Mouse (Mus musculus) hindbrain, embryonic 15.5 days (tissue): Measurements from ENCODE around the gene Rfx8. TPM values are rescaled to one million over a fixed set of nuclear protein-coding genes. Genes with fewer than 3 reads are reported as not detected.

ENCODE experiments used
- ATAC-seq: fragments of 200-750 bp; cut with Nextera tagmentation; 2 replicates; pipeline ENCODE4 v1.8.0; 2017; ENCODE audit warnings: low read depth, moderate number of reproducible peaks, moderate TSS enrichment; ENCODE audit not compliant: low FRiP score
- H3K27ac ChIP-seq: fragments of 300-500 bp; sonication (generic); replicated peaks from 2 replicates; pipeline ENCODE4 v1.5.1; 2015; ENCODE audit warnings: mild to moderate bottlenecking, inconsistent platforms
- H3K27me3 ChIP-seq: fragments of 300-500 bp; sonication (generic); 2 replicates; pipeline ENCODE4 v1.6.1; 2015; ENCODE audit warnings: control low read depth, inconsistent platforms
- H3K36me3 ChIP-seq: fragments of 300-500 bp; sonication (generic); 2 replicates; pipeline ENCODE4 v1.6.1; 2015; ENCODE audit warnings: control low read depth, inconsistent platforms
- H3K4me1 ChIP-seq: fragments of 300-500 bp; sonication (generic); replicated peaks from 2 replicates; pipeline ENCODE4 v1.6.1; 2015; ENCODE audit warnings: control low read depth, inconsistent platforms
- H3K4me2 ChIP-seq: fragments of 300-500 bp; sonication (generic); 2 replicates; pipeline ENCODE4 v1.6.1; 2015; ENCODE audit warnings: moderate library complexity, mild to moderate bottlenecking, inconsistent platforms
- H3K4me3 ChIP-seq: fragments of 300-500 bp; sonication (generic); 2 replicates; pipeline ENCODE4 v1.5.1; 2015; ENCODE audit warnings: mild to moderate bottlenecking, inconsistent platforms
- H3K9ac ChIP-seq: fragments of 300-500 bp; sonication (generic); 2 replicates; pipeline ENCODE4 v1.6.1; 2015; ENCODE audit warnings: inconsistent platforms
- H3K9me3 ChIP-seq: fragments of 300-500 bp; sonication (generic); 2 replicates; pipeline ENCODE4 v1.6.1; 2016; ENCODE audit warnings: control low read depth, inconsistent platforms
- WGBS: fragments of 180-500 bp; shearing (Covaris S2); methylation state at CpG from one replicate; pipeline ENCODE4 v1.1.7; 2015; 5-methylcytosine and 5-hydroxymethylcytosine counted together
- polyA plus RNA-seq: library from polyadenylated mRNA; unstranded; fragments of >200 nt; fragmentation: Nextera tagmentation; extraction: Ambion mirVana; gene quantifications from 2 replicates; pipeline ENCODE4 v1.2.1, GENCODE M21; 2015

Rfx8 gene
- polyA plus RNA-seq, 1 experiment from 2014 or later: 0.35 TPM

GRCm38 (mm10) chr1:39751537-39751936 is 30.7 kb upstream of the Rfx8 start:
- Histone ChIP-seq H3K36me3 (no peaks in the 10 kb centered on the region), H3K4me3 (no peak overlapping the region), H3K9me3 (no peaks in the 10 kb centered on the region), H3K27me3 (no peaks in the 10 kb centered on the region), H3K9ac (no peak overlapping the region), H3K27ac (no peak overlapping the region), H3K4me1 (peaks cover 12% of the 10 kb centered on the region; the same call in 1 of the 2 replicates), H3K4me2 (no peak overlapping the region)
- ATAC-seq: no peak
- whole genome bisulfite sequencing: 89% methylated on average over 6 of the region's 6 CpGs

- Histone ChIP-seq H3K36me3 (no peaks in the 10 kb centered on the region), H3K27ac (no peak overlapping the region), H3K9ac (no peak overlapping the region), H3K9me3 (no peaks in the 10 kb centered on the region), H3K27me3 (no peaks in the 10 kb centered on the region), H3K4me3 (no peak overlapping the region), H3K4me1 (peaks cover 16% of the 10 kb centered on the region; the same call in 1 of the 2 replicates), H3K4me2 (no peak overlapping the region)
- 19% methylated on average over 3 of the region's 3 CpGs for WGBS
- ATAC-seq: 0 out of 2 replicates have a peak, but pooled peaks have one; percentile 48
These were observed 28.9 kb upstream of the Rfx8 start for GRCm38 (mm10) chr1:39749664-39750063.

- no peak overlapping the region for H3K4me3 ChIP-seq
- H3K36me3 ChIP-seq: no peaks in the 10 kb centered on the region
- no peaks in the 10 kb centered on the region for H3K27me3 ChIP-seq
- H3K9ac ChIP-seq: no peak overlapping the region
- no peak overlapping the region for H3K4me2 ChIP-seq
- H3K4me1 ChIP-seq: peaks cover 16% of the 10 kb centered on the region; the same call in 1 of the 2 replicates
- no peaks in the 10 kb centered on the region for H3K9me3 ChIP-seq
- ATAC-seq: no peak
- 52% methylated on average over 1 of the region's 1 CpGs for WGBS
- H3K27ac ChIP-seq: no peak overlapping the region
These were observed 28.4 kb upstream of the Rfx8 start for GRCm38 (mm10) chr1:39749214-39749613.

- no peak for ATAC-seq
- H3K36me3 ChIP-seq: no peaks in the 10 kb centered on the region
- H3K4me3 ChIP-seq: no peak overlapping the region
- H3K4me1 ChIP-seq: peaks cover 16% of the 10 kb centered on the region; the same call in 1 of the 2 replicates
- no peaks in the 10 kb centered on the region for H3K9me3 ChIP-seq
- WGBS: 75% methylated on average over 6 of the region's 6 CpGs
- H3K27ac ChIP-seq: no peak overlapping the region
- H3K9ac ChIP-seq: no peak overlapping the region
- H3K4me2 ChIP-seq: no peak overlapping the region
- H3K27me3 ChIP-seq: no peaks in the 10 kb centered on the region
These were observed 27.9 kb upstream of the Rfx8 start for GRCm38 (mm10) chr1:39748666-39749065.

GRCm38 (mm10) chr1:39746464-39746863 is 25.7 kb upstream of the Rfx8 start:
- Histone ChIP-seq H3K4me1 (peaks cover 17% of the 10 kb centered on the region), H3K27me3 (no peaks in the 10 kb centered on the region), H3K4me3 (no peak overlapping the region), H3K36me3 (no peaks in the 10 kb centered on the region), H3K4me2 (no peak overlapping the region), H3K27ac (no peak overlapping the region), H3K9ac (no peak overlapping the region), H3K9me3 (no peaks in the 10 kb centered on the region)
- no peak for ATAC-seq
- 46% methylated on average over 7 of the region's 7 CpGs for WGBS

GRCm38 (mm10) chr1:39740948-39741347 is 20.2 kb upstream of the Rfx8 start:
- WGBS: 31% methylated on average over 7 of the region's 7 CpGs
- H3K9me3 ChIP-seq: no peaks in the 10 kb centered on the region
- no peak overlapping the region for H3K4me2 ChIP-seq
- no peak overlapping the region for H3K27ac ChIP-seq
- no peak overlapping the region for H3K4me3 ChIP-seq
- ATAC-seq: no peak
- peaks cover 19% of the 10 kb centered on the region for H3K4me1 ChIP-seq
- H3K27me3 ChIP-seq: no peaks in the 10 kb centered on the region
- H3K36me3 ChIP-seq: no peaks in the 10 kb centered on the region
- no peak overlapping the region for H3K9ac ChIP-seq

- Histone ChIP-seq H3K4me2 (no peak overlapping the region), H3K27ac (no peak overlapping the region), H3K9ac (no peak overlapping the region), H3K9me3 (no peaks in the 10 kb centered on the region), H3K4me1 (peaks cover 19% of the 10 kb centered on the region), H3K4me3 (no peak overlapping the region), H3K36me3 (no peaks in the 10 kb centered on the region), H3K27me3 (no peaks in the 10 kb centered on the region)
- 74% methylated on average over 4 of the region's 4 CpGs for WGBS
- ATAC-seq: no peak
These were observed 19.2 kb upstream of the Rfx8 start for GRCm38 (mm10) chr1:39740002-39740401.

- peak overlapping the region; percentile 60 for H3K27ac ChIP-seq
- H3K36me3 ChIP-seq: no peaks in the 10 kb centered on the region
- no peak overlapping the region for H3K4me3 ChIP-seq
- peaks cover 14% of the 10 kb centered on the region for H3K4me1 ChIP-seq
- H3K9ac ChIP-seq: no peak overlapping the region
- WGBS: 11% methylated on average over 8 of the region's 8 CpGs
- H3K4me2 ChIP-seq: no peak overlapping the region
- ATAC-seq: peak; percentile 67
- no peaks in the 10 kb centered on the region for H3K9me3 ChIP-seq
- no peaks in the 10 kb centered on the region for H3K27me3 ChIP-seq
These were observed 15.3 kb upstream of the Rfx8 start for GRCm38 (mm10) chr1:39735927-39736604.

GRCm38 (mm10) chr1:39735493-39735892 is 14.7 kb upstream of the Rfx8 start:
- ATAC-seq: no peak
- Histone ChIP-seq H3K9me3 (no peaks in the 10 kb centered on the region), H3K4me1 (peaks cover 9% of the 10 kb centered on the region; the same call in 1 of the 2 replicates), H3K4me2 (no peak overlapping the region), H3K4me3 (no peak overlapping the region), H3K36me3 (no peaks in the 10 kb centered on the region), H3K9ac (no peak overlapping the region), H3K27ac (peak overlapping the region; percentile 57), H3K27me3 (no peaks in the 10 kb centered on the region)
- WGBS: 49% methylated on average over 2 of the region's 2 CpGs

GRCm38 (mm10) chr1:39734881-39735280 is 14.1 kb upstream of the Rfx8 start:
- Histone ChIP-seq H3K4me3 (no peak overlapping the region), H3K9me3 (no peaks in the 10 kb centered on the region), H3K9ac (no peak overlapping the region), H3K27me3 (no peaks in the 10 kb centered on the region), H3K4me2 (no peak overlapping the region), H3K36me3 (no peaks in the 10 kb centered on the region), H3K4me1 (peaks cover 5% of the 10 kb centered on the region; the same call in 1 of the 2 replicates), H3K27ac (no peak overlapping the region)
- no peak for ATAC-seq
- WGBS: 87% methylated on average over 6 of the region's 6 CpGs

GRCm38 (mm10) chr1:39734311-39734710 is 13.5 kb upstream of the Rfx8 start:
- 87% methylated on average over 13 of the region's 13 CpGs for WGBS
- ATAC-seq: no peak

GRCm38 (mm10) chr1:39733876-39734275 is 13.1 kb upstream of the Rfx8 start:
- H3K4me3 ChIP-seq: no peak overlapping the region
- H3K9ac ChIP-seq: no peak overlapping the region
- H3K27ac ChIP-seq: no peak overlapping the region
- 92% methylated on average over 10 of the region's 10 CpGs for WGBS
- peaks cover 5% of the 10 kb centered on the region; the same call in 1 of the 2 replicates for H3K4me1 ChIP-seq
- H3K36me3 ChIP-seq: no peaks in the 10 kb centered on the region
- no peak for ATAC-seq
- H3K9me3 ChIP-seq: no peaks in the 10 kb centered on the region
- H3K27me3 ChIP-seq: no peaks in the 10 kb centered on the region
- H3K4me2 ChIP-seq: no peak overlapping the region

More at GRCm38 (mm10) chr1:39734311-39734710, 13.5 kb upstream of the Rfx8 start:
- Histone ChIP-seq H3K9ac (no peak overlapping the region), H3K36me3 (no peaks in the 10 kb centered on the region), H3K9me3 (no peaks in the 10 kb centered on the region), H3K4me1 (peaks cover 5% of the 10 kb centered on the region; the same call in 1 of the 2 replicates), H3K27me3 (no peaks in the 10 kb centered on the region), H3K4me3 (no peak overlapping the region), H3K27ac (no peak overlapping the region), H3K4me2 (no peak overlapping the region)
